Mouse (Mus musculus) lung, postnatal 0 days (tissue): ENCODE measurements around the gene Tspan2.

Experiments used
- CTCF ChIP-seq: IDR thresholded peaks from 2 replicates; pipeline ENCODE4 v1.5.1; 2016; ENCODE audit warnings: antibody characterized with exemption, mild to moderate bottlenecking
- EP300 ChIP-seq: IDR thresholded peaks from 2 replicates; pipeline ENCODE4 v1.6.1; 2016; ENCODE audit warnings: antibody characterized with exemption, mild to moderate bottlenecking, control low read depth

- TF ChIP-seq CTCF (no peak), EP300 (no peak)
Observed at GRCm38 (mm10) chr3:102733050-102733449, 1.3 kb upstream of the Tspan2 start.
